ENCODE assay signal across 14 mouse cellular contexts in genomic region chr7:29014984-29015383, GRCm38 (mm10). TPM values are rescaled to one million over a fixed set of nuclear protein-coding genes. Genes with fewer than 3 reads are reported as not detected.
DNase-seq lines count a peak whose midpoint lies in the region; ATAC-seq and TF ChIP-seq lines count a peak whose summit lies in the region.
"Had no signal": no experiment of that assay in that cellular context is flagged by ENCODE, and none has a peak within 500 bp of the region (broad histone marks: within the 10 kb centered on the region; RNA-seq: fewer than 3 reads in every experiment).

No protein-coding gene starts in this region.

- H3K4me3 ChIP-seq in forebrain, postnatal 0 days (ENCODE audit: low read depth, low read length): no peak overlapping the region
- no peak overlapping the region for H3K4me3 ChIP-seq in forebrain, embryonic 10.5 days
- H3K4me3 ChIP-seq in liver, embryonic 11.5 days (ENCODE audit: low read depth, low read length): no peak overlapping the region
- H3K4me3 ChIP-seq in CH12.LX (replicated peaks in 1 of 3; ENCODE audit: low read depth in 2 of 3, low read length in 2 of 3, poor library complexity in 1 of 3): no peak overlapping the region
- H3K4me3 ChIP-seq: embryonic facial prominence, embryonic 13.5 days; hindbrain, embryonic 10.5 days; neural tube, embryonic 15.5 days had no signal

- peak; percentile 6 for TF ChIP-seq RAD21 in CH12.LX (IDR thresholded peaks at IDR 0.05; ENCODE audit: low read depth, low read length)

- no peak for TF ChIP-seq EP300 in CH12.LX (IDR thresholded peaks at IDR 0.05; ENCODE audit: low read length)

- H3K4me2 ChIP-seq in forebrain, postnatal 0 days (ENCODE audit: low read depth): no peak overlapping the region
- H3K4me2 ChIP-seq in liver, embryonic 11.5 days: no peak overlapping the region
- no peak overlapping the region for H3K4me2 ChIP-seq in CH12.LX (ENCODE audit: insufficient read depth, low read depth, poor library complexity, severe bottlenecking)
- H3K4me2 ChIP-seq: embryonic facial prominence, embryonic 13.5 days; neural tube, embryonic 15.5 days had no signal

- H3K27ac ChIP-seq in forebrain, postnatal 0 days (ENCODE audit: low read depth, low read length): no peak overlapping the region
- H3K27ac ChIP-seq in forebrain, embryonic 10.5 days: no peak overlapping the region
- no peak overlapping the region for H3K27ac ChIP-seq in liver, embryonic 11.5 days (ENCODE audit: low read depth, low read length)
- H3K27ac ChIP-seq in CH12.LX (ENCODE audit: insufficient read depth, low read depth): no peak overlapping the region
- H3K27ac ChIP-seq: embryonic facial prominence, embryonic 13.5 days; hindbrain, embryonic 10.5 days; neural tube, embryonic 15.5 days had no signal

- 85% methylated on average over 1 of the region's 1 CpGs for WGBS in forebrain, postnatal 0 days
- 95% methylated on average over 1 of the region's 1 CpGs for WGBS in forebrain, embryonic 10.5 days
- WGBS in liver, embryonic 11.5 days: 87% methylated on average over 1 of the region's 1 CpGs

- peak; percentile 22; the same call in 1 of the 2 replicates for TF ChIP-seq CTCF in forebrain, postnatal 0 days (IDR thresholded peaks at IDR 0.05; ENCODE audit: low read depth)
- TF ChIP-seq CTCF in CH12.LX (conservative IDR thresholded peaks at IDR 0.05 in 1 of 2, IDR thresholded peaks at IDR 0.05 in 1 of 2; ENCODE audit: low read depth in 2 of 2, low read length in 2 of 2): peak; percentile 17 to 47; a peak in 2 of 4 replicates
- TF ChIP-seq CTCF in brain, embryonic 14.5 days (IDR thresholded peaks at IDR 0.05; ENCODE audit: borderline replicate concordance, extremely low read depth, insufficient read depth, insufficient read length): peak; percentile 30; the same call in 1 of the 2 replicates

- H3K4me1 ChIP-seq in forebrain, postnatal 0 days (ENCODE audit: insufficient read depth): no peaks in the 10 kb centered on the region
- H3K4me1 ChIP-seq in forebrain, embryonic 10.5 days: peaks cover 9% of the 10 kb centered on the region
- H3K4me1 ChIP-seq in liver, embryonic 11.5 days (replicated peaks; ENCODE audit: control insufficient read depth, insufficient read depth, low read length): peaks cover 6% of the 10 kb centered on the region; the same call in 1 of the 2 replicates
- peaks cover 5 to 13% of the 10 kb centered on the region in 2 experiments; a peak in 2 of 4 replicates for H3K4me1 ChIP-seq in CH12.LX (ENCODE audit: control insufficient read depth in 1 of 2, insufficient read depth in 2 of 2)

- peaks cover 9% of the 10 kb centered on the region for H3K27me3 ChIP-seq in forebrain, postnatal 0 days (ENCODE audit: insufficient read depth, low read length)
- H3K27me3 ChIP-seq in forebrain, embryonic 10.5 days (ENCODE audit: poor library complexity, severe bottlenecking): peaks cover 39% of the 10 kb centered on the region
- H3K27me3 ChIP-seq in liver, embryonic 11.5 days (replicated peaks; ENCODE audit: control insufficient read depth, insufficient read depth, low read length): peaks cover 27% of the 10 kb centered on the region
- no peaks in the 10 kb centered on the region for H3K27me3 ChIP-seq in CH12.LX (replicated peaks)

- H3K79me2 ChIP-seq in CH12.LX (replicated peaks; ENCODE audit: control insufficient read depth, extremely low read depth, insufficient read depth, poor library complexity, severe bottlenecking): no peaks in the 10 kb centered on the region

- H3K9me3 ChIP-seq in forebrain, postnatal 0 days (ENCODE audit: low read length): 0 out of 2 replicates have a peak, but pooled peaks cover 4% of the 10 kb centered on the region
- peaks cover 7% of the 10 kb centered on the region for H3K9me3 ChIP-seq in forebrain, embryonic 10.5 days
- H3K9me3 ChIP-seq in liver, embryonic 11.5 days (ENCODE audit: control insufficient read depth, low read length): peaks cover 6% of the 10 kb centered on the region; the same call in 1 of the 2 replicates
- H3K9me3 ChIP-seq in CH12.LX (replicated peaks; ENCODE audit: low read length): peaks cover 14% of the 10 kb centered on the region

- dilution Hi-C loops in CH12.LX (cut with MboI; ENCODE audit: extremely low pct_ligation_motif_present, extremely low pct_unique_long_range_greater_than_20kb, low sequenced_read_pairs): no loop called here

- H3K9ac ChIP-seq in forebrain, postnatal 0 days: no peak overlapping the region
- H3K9ac ChIP-seq in liver, embryonic 11.5 days (ENCODE audit: low read depth, low read length): no peak overlapping the region
- H3K9ac ChIP-seq in CH12.LX (ENCODE audit: insufficient read depth, low read depth): no peak overlapping the region
- H3K9ac ChIP-seq: embryonic facial prominence, embryonic 13.5 days; neural tube, embryonic 15.5 days had no signal

- DNase-seq in forebrain, postnatal 0 days: no peak
- no peak for DNase-seq in forebrain, embryonic 10.5 days (ENCODE audit: extremely low spot score, low spot score)
- peak; percentile 34 for DNase-seq in liver
- DNase-seq in liver, embryonic 11.5 days (ENCODE audit: low spot score): no peak
- no peak for DNase-seq in CH12.LX (ENCODE audit: extremely low read depth)
- DNase-seq in brain, embryonic 14.5 days (ENCODE audit: low read depth): no peak
- DNase-seq: cerebellum, adult 2 months; kidney, adult 18-20 months; right cerebral cortex, postnatal 4 days had no signal

- no peak for ATAC-seq in forebrain, postnatal 0 days
- no peak for ATAC-seq in liver, embryonic 11.5 days (replicated peaks; ENCODE audit: low FRiP score)
- ATAC-seq in inflammation-experienced regulatory T-cells, adult 6 months: no peak
- no peak for ATAC-seq in monocyte, adult 5-6 weeks (replicated peaks; ENCODE audit: insufficient number of reproducible peaks, low FRiP score, low TSS enrichment, poor library complexity, severe bottlenecking)

- H3K36me3 ChIP-seq in forebrain, postnatal 0 days (ENCODE audit: insufficient read depth): no peaks in the 10 kb centered on the region
- H3K36me3 ChIP-seq in forebrain, embryonic 10.5 days (replicated peaks): no peaks in the 10 kb centered on the region
- H3K36me3 ChIP-seq in liver, embryonic 11.5 days (ENCODE audit: control insufficient read depth, insufficient read depth, low read length): no peaks in the 10 kb centered on the region
- H3K36me3 ChIP-seq in CH12.LX (replicated peaks in 1 of 2; ENCODE audit: control insufficient read depth in 1 of 2, insufficient read depth in 1 of 2, low read length in 1 of 2): peaks cover 2 to 22% of the 10 kb centered on the region in 2 experiments
- H3K36me3 ChIP-seq: hindbrain, embryonic 10.5 days; neural tube, embryonic 15.5 days had no signal

- no peak for TF ChIP-seq POLR2A in CH12.LX (IDR thresholded peaks at IDR 0.05; ENCODE audit: low read depth, low read length)
- TF ChIP-seq POLR2A in brain, embryonic 14.5 days (IDR thresholded peaks at IDR 0.05; ENCODE audit: borderline replicate concordance, extremely low read depth, insufficient read depth, insufficient read length, poor library complexity, severe bottlenecking): no peak

- in situ Hi-C loops in CH12.LX (cut with MboI; ENCODE audit: low pct_ligation_motif_present, low pct_unique_long_range_greater_than_20kb, low sequenced_read_pairs): no loop called here

TF ChIP-seq in CH12.LX, 34 proteins besides CTCF, POLR2A, EP300 and RAD21 (continues in another document):
- no peak for TF ChIP-seq NELFE (IDR thresholded peaks at IDR 0.05; ENCODE audit: low read depth, low read length)
- no peak for TF ChIP-seq ZC3H11A (IDR thresholded peaks at IDR 0.05; ENCODE audit: low read depth, low read length)
- TF ChIP-seq ETS1 (conservative IDR thresholded peaks at IDR 0.05; ENCODE audit: low read depth, low read length): no peak
- no peak for TF ChIP-seq MEF2A (IDR thresholded peaks at IDR 0.05; ENCODE audit: borderline replicate concordance, low read depth, low read length)
- no peak for TF ChIP-seq RCOR1 (conservative IDR thresholded peaks at IDR 0.05; ENCODE audit: low read depth, low read length)

RNA-seq across cellular contexts. Expression of gene Map4k1, which starts 33.1 kb away (rescaled TPM):
- total RNA-seq in forebrain, postnatal 0 days (2014; rRNA removed): 3.6 and 8.9 TPM in 2 replicates
- 18.8 and 18.9 TPM in 2 replicates for polyA plus RNA-seq in forebrain, postnatal 0 days (2015; fragmentation: Nextera tagmentation; extraction: Ambion mirVana)
- polyA plus RNA-seq in forebrain, embryonic 10.5 days (2016; fragmentation: Nextera tagmentation; extraction: Ambion mirVana): 10.2 and 13.4 TPM in 2 replicates
- 50.7 and 53.2 TPM in 2 replicates for polyA plus RNA-seq in liver, embryonic 11.5 days (2014; fragmentation: Nextera tagmentation; extraction: Ambion mirVana)
- 183 and 195 TPM in 2 replicates for total RNA-seq in CH12.LX (2012; rRNA removed)
- total RNA-seq in CH12.LX (2014; rRNA removed): 112 and 114 TPM in 2 replicates
- polyA plus RNA-seq in CH12.LX (2012; ENCODE audit: insufficient read length, low read depth): 395 and 401 TPM in 2 replicates
- polyA plus RNA-seq in brain, embryonic 14.5 days (2012; rRNA removed): 7.8 and 8.2 TPM in 2 replicates
- polyA plus RNA-seq in inflammation-experienced regulatory T-cells, adult 6 months (2017; shearing (Covaris generic)): 100 to 1,000 TPM in 2 of 3 experiments, 10 to 100 TPM in 1; 98.7 to 130 (median 111) TPM
- 31.9 to 70.2 TPM (median 54.1 TPM) in 3 replicates for total RNA-seq in monocyte, adult 5-6 weeks (2017)

RNA-seq across cellular contexts. Expression of gene Eif3k, which starts 33.3 kb away (rescaled TPM):
- 360 and 399 TPM in 2 replicates for total RNA-seq in forebrain, postnatal 0 days (2014; rRNA removed)
- polyA plus RNA-seq in forebrain, postnatal 0 days (2015; fragmentation: Nextera tagmentation; extraction: Ambion mirVana): 318 and 368 TPM in 2 replicates
- 415 and 425 TPM in 2 replicates for polyA plus RNA-seq in forebrain, embryonic 10.5 days (2016; fragmentation: Nextera tagmentation; extraction: Ambion mirVana)
- 421 and 425 TPM in 2 replicates for polyA plus RNA-seq in liver, embryonic 11.5 days (2014; fragmentation: Nextera tagmentation; extraction: Ambion mirVana)
- total RNA-seq in CH12.LX (2012; rRNA removed) (513 and 551 TPM in 2 replicates), CH12.LX (2014; rRNA removed) (595 and 658 TPM in 2 replicates)
- polyA plus RNA-seq in CH12.LX (2012; ENCODE audit: insufficient read length, low read depth): 580 and 584 TPM in 2 replicates
- 411 and 463 TPM in 2 replicates for polyA plus RNA-seq in brain, embryonic 14.5 days (2012; rRNA removed)
- polyA plus RNA-seq in inflammation-experienced regulatory T-cells, adult 6 months (2017; shearing (Covaris generic)): 100 to 1,000 TPM; 441 to 670 (median 588) TPM
- 285 to 328 TPM (median 291 TPM) in 3 replicates for total RNA-seq in monocyte, adult 5-6 weeks (2017)

RNA-seq across cellular contexts. Expression of gene Actn4, which starts 52.8 kb away (rescaled TPM):
- 45.1 and 71.2 TPM in 2 replicates for total RNA-seq in forebrain, postnatal 0 days (2014; rRNA removed)
- 96.0 and 103 TPM in 2 replicates for polyA plus RNA-seq in forebrain, postnatal 0 days (2015; fragmentation: Nextera tagmentation; extraction: Ambion mirVana)
- polyA plus RNA-seq in forebrain, embryonic 10.5 days (2016; fragmentation: Nextera tagmentation; extraction: Ambion mirVana): 235 and 255 TPM in 2 replicates
- 191 and 209 TPM in 2 replicates for polyA plus RNA-seq in liver, embryonic 11.5 days (2014; fragmentation: Nextera tagmentation; extraction: Ambion mirVana)
- 62.9 and 63.4 TPM in 2 replicates for total RNA-seq in CH12.LX (2012; rRNA removed)
- 45.9 and 56.9 TPM in 2 replicates for total RNA-seq in CH12.LX (2014; rRNA removed)
- 127 and 145 TPM in 2 replicates for polyA plus RNA-seq in CH12.LX (2012; ENCODE audit: insufficient read length, low read depth)
- 134 and 173 TPM in 2 replicates for polyA plus RNA-seq in brain, embryonic 14.5 days (2012; rRNA removed)
- polyA plus RNA-seq in inflammation-experienced regulatory T-cells, adult 6 months (2017; shearing (Covaris generic)): 100 to 1,000 TPM in 1 of 3 experiments, 10 to 100 TPM in 2; 74.2 to 145 (median 93.4) TPM
- total RNA-seq in monocyte, adult 5-6 weeks (2017): 25.4 to 66.0 TPM (median 36.9 TPM) in 3 replicates
